Mouse (Mus musculus): ENCODE measurements at regions not wholly inside any gene's neighbourhood (a gene's known extent, or its start where the extent isn't known, plus 50 kb on each side); places are given as distances from the start of the nearest gene placed in this dataset.
"Not testable (repeated sequence)": the region's sequence is repeated elsewhere in the genome, so short reads cannot be mapped to it uniquely, and the experiment has no call there.

DNA sequence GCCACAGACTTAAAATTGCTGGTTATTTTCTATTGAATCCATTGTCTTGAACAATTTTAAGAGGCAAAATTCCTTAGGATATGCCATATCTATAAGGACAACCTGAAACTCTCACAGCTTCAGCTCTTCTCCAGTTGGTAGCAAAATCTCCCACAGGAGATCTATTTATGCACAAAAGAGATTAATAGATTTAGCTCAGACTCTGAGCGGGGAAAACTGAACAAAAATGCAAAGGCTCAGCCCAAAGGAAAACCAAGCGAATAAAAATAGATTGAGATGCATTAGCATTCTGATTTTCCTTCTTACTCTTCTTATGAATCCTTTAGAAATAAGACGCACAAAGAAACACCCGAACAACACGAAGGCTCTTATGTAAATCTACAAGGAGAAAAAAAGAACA, 196.2 kb upstream of the Pcsk5 start:
- no peak for DNase-seq (ENCODE audit: low spot score in 2 of 2)

DNA sequence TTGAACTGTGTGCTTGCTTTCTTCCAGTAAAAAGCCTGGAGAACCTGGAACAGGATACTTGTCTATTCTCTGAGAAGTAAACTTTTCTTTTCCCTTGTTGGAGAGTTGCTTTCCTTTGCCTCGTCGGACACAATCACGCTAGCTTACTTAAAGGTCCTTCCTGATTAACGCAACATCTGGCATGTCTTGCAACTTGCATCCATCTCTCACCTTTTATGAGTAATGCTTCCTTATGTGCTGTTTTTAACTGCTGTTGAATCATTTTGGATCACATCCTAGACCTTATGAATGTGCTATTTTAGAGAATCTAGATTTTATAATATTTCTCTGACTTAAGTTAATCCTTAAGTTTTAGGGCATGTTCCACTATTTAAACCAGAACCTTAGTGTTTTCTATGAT, 188.4 kb upstream of the Pcsk5 start:
- DNase-seq (ENCODE audit: low spot score in 2 of 2): no peak

DNA sequence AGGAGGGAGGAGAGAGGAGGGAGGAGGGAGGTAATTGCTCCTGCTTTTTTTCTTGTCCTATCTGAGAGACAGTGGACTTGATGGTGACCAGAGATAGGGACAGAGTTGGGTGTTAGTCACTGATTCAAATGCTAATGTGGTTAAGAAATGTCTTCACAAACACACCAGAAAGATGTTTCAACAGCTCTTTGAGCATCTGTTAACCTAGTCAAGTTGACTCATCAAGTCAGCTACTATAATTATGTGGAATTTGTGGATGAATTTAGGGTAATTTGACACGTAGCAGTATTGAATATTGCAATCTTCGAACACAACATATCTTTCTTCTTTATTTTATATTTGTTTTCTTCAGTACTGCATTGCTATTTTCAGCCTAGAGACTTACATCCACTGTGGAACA, 182.9 kb upstream of the Pcsk5 start:
- DNase-seq (ENCODE audit: low spot score in 2 of 2): no peak

DNA sequence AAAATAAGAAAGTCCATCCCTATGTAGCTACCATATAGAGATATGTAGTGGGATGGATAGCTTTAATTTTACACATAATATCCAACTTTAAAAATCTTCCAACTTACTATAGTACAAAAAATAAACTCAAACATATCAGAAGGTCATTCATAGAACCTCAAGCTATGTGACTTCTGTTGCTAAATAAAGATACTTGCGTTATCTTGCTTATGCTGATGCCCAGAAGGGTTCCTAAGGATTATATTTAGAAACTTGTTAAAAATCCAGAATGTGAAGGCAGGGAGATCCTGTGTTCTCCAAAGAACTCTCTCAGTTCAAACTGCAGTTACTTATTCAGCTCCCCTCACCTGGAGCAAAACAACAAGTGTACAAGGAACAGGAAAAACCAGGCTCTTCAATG, 177.9 kb upstream of the Pcsk5 start:
- no peak for DNase-seq (ENCODE audit: low spot score in 2 of 2)

DNA sequence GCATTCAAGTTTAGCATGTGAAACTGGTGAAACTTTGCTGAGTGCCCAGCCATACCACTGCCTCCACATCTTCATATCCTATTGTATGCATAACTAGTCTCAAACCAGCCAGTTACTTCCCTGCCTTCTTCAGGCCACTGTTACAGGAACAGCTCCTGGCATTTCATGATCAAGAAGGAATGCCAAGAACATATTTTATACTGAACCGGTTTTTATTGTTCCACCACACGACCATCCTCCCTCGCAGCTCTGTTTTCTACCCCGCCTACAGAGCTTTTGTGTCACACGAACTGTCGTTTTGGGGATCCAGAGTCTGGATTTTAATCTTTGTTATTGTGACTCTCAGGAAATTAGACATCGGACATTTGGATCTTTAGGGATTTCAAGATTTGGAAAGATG, 174.6 kb upstream of the Pcsk5 start:
- peak in 1 of 2 experiments; percentile 10 for DNase-seq (ENCODE audit: low spot score in 2 of 2)

DNA sequence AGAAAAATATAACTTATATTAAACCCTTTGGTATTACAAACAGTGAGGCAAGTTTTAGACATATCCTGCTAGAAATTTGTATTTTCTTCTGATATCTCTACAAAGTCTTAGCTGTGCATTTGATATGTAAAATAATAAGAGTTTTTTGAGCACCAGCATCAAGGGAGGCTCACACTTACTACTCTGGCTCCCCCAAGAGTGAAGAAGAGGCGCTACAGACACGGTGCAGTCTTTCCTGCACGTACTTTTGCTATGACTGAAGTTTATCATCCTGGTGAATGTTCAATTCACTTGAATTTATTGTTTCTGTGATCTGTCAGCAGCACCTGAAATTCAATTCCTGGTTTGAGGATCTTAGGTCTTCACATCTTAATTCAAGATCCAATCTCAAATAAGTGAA, 160.1 kb upstream of the Pcsk5 start:
- DNase-seq (ENCODE audit: low spot score in 2 of 2): no peak

DNA sequence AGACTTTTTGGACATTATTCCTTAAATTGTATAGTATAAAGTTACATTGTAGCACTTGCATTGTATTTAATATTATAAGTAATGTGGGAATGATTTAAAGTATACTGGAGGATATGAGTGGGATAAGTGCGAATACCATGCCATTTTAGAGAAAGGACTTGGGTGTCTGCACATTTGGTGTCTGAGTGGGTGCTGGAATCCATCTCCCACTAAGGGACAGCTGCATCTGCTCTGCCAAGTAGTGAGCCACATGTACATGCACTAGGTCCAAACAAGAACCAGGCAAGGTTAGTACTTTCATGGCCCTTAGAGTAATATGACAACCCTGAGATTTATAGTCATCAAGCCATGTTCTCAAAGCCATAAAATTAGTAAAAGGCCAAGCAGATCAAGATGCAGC, 146.0 kb upstream of the Pcsk5 start:
- peak; percentile 7 to 42 for DNase-seq (ENCODE audit: low spot score in 2 of 2)

DNA sequence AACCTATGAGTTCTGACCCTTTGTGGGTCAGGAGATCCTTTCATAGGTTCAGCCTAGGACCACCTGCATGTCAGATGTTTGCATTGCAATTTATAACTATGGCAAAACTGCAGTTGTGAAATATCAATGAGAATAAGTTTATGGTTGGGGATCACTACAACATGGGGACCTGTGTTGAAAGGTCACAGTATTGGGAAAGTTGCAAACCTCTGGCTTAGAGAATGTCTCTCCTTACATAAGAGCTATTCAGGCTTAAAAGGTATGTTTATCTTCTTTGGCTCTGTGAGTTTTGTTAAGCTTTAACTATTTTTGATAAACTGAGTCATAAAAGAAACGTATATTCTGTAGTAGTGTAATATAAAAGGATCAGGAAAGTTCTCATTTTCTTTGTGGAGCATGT, 128.1 kb upstream of the Pcsk5 start:
- no peak for DNase-seq (ENCODE audit: low spot score in 2 of 2)

DNA sequence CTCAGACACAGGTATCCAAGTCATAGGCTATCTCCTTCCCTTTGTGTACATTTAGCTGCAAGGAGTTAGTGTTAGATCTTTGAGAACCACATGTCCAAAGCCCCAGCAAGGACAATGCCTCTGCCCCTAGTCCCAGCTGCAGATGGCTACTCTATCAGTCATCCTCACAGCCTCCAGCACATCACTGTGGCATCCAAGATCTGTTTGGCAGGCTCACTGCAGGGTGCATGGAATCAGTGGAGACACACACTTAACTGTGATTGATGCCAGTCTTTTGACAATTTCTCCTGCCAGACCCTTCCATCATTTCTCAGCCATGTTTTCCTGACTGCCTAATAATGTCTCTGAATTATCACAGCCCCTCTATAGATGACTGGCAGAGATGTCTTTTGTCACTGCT, 121.0 kb upstream of the Pcsk5 start:
- DNase-seq (ENCODE audit: low spot score in 2 of 2): no peak

DNA sequence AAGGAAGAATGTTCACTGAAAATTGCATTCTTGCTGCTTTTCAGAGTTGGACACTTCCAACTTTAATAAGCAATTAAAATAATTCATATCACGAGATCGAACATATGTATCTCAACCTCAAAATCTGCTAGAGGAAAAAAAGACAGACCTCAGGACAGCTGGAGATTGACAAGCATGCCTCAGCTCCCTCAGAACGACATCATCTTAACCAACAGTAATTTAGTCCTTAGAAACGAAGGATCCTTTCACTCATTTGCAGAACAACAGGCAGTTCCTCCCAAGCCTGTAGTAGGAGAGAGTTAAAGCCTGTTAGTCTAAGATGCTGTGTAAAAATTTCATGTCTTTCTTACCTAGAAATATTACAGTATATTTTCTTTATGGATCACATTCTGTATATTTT, 95.2 kb upstream of the Pcsk5 start:
- DNase-seq (ENCODE audit: low spot score in 2 of 2): no peak

DNA sequence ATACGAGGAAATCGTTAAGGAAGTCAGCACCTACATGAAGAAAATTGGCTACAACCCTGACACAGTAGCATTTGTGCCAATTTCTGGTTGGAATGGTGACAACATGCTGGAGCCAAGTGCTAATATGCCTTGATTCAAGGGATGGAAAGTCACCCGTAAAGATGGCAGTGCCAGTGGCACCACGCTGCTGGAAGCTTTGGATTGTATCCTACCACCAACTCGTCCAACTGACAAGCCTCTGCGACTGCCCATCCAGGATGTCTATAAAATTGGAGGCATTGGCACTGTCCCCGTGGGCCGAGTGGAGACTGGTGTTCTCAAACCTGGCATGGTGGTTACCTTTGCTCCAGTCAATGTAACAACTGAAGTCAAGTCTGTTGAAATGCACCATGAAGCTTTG, 89.7 kb upstream of the Pcsk5 start:
- DNase-seq (ENCODE audit: low spot score in 2 of 2): not testable (repeated sequence)

DNA sequence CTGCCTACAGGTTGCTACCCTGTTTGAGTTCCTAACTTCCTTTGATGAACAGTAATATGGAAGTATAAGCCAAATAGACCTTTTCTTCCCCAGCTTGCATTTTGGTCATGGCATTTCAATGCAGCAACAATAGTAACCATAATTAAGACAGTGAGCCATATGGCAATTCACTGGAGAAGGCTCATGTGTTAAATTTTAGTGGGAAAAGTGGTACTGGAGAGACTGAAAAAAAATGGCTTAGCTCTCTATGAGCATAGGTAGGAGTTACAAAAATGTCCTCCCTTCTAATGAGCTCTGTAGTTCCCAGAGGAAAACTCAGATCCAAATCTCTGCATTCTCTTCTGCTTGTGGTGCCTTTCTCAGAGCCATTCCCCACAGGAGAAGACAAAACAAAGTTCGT, 70.1 kb upstream of the Pcsk5 start:
- peak in 1 of 2 experiments; percentile 2 for DNase-seq (ENCODE audit: low spot score in 2 of 2)

DNA sequence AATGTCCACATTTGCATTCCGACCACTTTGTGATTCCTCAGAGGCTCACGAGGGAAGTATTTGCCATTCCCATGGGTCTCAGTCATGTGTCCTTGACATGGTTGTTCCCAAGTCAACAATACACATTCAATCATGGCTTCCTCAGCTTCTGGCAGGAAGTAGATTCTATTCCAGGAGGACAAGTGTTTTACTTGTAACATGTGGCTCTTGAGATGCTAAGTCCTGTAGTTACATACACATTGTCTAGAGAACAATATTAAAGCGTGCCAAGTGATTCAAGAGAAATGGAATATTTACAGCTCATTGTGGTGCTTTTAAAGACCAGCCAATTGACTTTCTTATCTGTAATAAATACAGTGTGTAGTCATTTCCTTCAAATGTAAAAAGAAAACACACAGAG, 66.7 kb upstream of the Pcsk5 start:
- DNase-seq (ENCODE audit: low spot score in 2 of 2): no peak

DNA sequence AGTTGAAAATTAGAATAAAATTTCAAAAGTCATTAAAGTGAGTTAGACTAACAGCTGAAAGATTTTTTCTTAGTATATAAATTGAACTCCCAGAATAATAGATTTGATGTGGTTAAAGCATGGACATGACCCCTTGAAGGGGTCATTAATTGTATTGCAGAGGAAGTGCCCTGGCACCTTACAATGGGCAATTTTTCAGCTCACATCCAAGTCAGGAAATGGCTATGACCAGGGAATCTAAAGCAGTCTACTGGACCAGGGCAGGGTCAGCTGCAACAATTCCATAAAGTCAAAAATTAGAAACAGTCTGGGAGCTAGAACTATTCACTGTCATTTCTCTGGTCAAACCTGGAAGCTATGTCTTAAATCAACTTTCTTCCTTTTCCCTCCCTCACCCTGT, 55.2 kb upstream of the Pcsk5 start:
- DNase-seq (ENCODE audit: low spot score in 2 of 2): no peak

Small RNA genes in the stretch of these regions (microRNA-seq; reads per million reads assigned to microRNA genes)
- 0 reads per million in 2 experiments for gene Gm23061

Data from left cerebral cortex, adult 18-20 months (tissue).